Mouse (Mus musculus) left cerebral cortex, postnatal 10 days (tissue): ENCODE measurements at regions not wholly inside any gene's neighbourhood (a gene's known extent, or its start where the extent isn't known, plus 50 kb on each side); places are given as distances from the start of the nearest gene placed in this dataset.

Source experiments
- DNase-seq, 2 experiments: peaks; one replicate each; pipeline ENCODE4 v3.0.0; 2021 to 2022; ENCODE audit warnings: low spot score in 2 of 2, mixed read lengths in 1 of 2; ENCODE audit errors: extremely low spot score in 1 of 2
- intact Hi-C: fragments of 180-260 bp; cut with DNase I; formaldehyde crosslinking; loops from one replicate; pipeline ENCODE4 v1.15.1; 2025

- DNase-seq, result no peak
- intact Hi-C loops, result no loop called here
Measured at GRCm38 (mm10) chr16:46331336-46331735, 167.0 kb downstream of the Nectin3 start.

DNA sequence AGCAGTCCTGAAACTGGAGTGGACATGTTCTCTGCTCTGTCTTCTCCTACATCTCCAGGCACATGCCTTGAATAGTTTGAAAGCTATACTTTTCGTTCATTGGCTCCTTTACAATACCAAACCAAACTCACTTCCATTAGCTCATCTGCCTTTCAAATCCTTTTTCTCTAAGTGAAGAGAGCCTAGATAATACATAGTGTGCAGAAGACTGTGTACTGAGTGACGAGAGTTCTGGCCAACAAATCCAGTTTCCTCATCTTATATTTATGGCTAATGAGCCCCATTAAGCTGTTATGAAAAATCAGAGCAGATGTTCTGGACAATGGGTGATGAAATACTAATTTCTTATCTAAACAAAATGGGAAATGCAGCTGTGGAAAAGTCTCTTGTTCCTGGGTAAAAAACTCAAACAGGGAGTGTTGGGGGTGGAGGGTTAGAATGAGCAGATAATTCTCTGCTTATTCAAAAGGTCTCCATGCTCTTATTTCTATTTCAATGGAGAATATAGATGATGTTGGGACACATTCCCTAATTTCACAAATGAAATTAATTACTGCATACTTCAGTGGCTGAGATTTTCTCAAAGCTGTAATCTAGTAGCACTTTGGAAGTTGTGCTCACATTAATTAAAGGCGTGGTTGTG, 144.3 kb upstream of the Gm4737 start:
- intact Hi-C loops, result no loop called here
- DNase-seq, result no peak

GRCm38 (mm10) chr16:46297192-46297591, 142.3 kb upstream of the Gm4737 start:
- DNase-seq, result no peak
- intact Hi-C loops, result no loop called here

- intact Hi-C loops, result no loop called here
- DNase-seq, result no peak
Measured at GRCm38 (mm10) chr16:46296412-46296811, 141.5 kb upstream of the Gm4737 start.

DNA sequence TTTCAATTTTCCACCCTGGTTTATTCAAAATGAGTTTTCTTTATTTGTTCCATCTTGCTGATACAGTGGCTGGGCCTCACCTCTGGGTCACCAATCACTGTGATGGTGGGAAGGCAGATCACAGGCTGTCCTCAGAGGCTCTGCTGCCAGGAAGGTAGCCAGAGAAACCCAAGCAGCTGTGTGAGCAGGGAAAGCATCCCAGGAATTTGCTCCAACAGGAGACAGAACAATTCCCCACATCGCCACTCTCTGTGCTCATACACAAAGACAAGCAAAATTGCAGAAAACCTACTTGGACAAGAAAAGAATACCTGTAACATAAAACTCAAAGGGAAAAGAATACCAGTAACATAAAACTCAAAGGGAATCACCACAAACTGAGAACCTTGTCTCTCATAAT, 139.0 kb upstream of the Gm4737 start:
- intact Hi-C loops, result no loop called here
- no peak for DNase-seq

- intact Hi-C loops, result no loop called here
Measured at GRCm38 (mm10) chr16:46291067-46291833, 136.4 kb upstream of the Gm4737 start.

GRCm38 (mm10) chr16:46290199-46290598, 135.3 kb upstream of the Gm4737 start:
- DNase-seq, result peak; percentile 48 to 67
- intact Hi-C loops, result no loop called here

More at GRCm38 (mm10) chr16:46291067-46291833, 136.4 kb upstream of the Gm4737 start:
- no peak for DNase-seq

- no peak for DNase-seq
- intact Hi-C loops, result loop anchor here (10.0 kb wide), 1 partner anchor 543 kb away; the partner anchor contains the start of gene Tagln3
Measured at GRCm38 (mm10) chr16:46267533-46267932, 112.7 kb upstream of the Gm4737 start.

DNA sequence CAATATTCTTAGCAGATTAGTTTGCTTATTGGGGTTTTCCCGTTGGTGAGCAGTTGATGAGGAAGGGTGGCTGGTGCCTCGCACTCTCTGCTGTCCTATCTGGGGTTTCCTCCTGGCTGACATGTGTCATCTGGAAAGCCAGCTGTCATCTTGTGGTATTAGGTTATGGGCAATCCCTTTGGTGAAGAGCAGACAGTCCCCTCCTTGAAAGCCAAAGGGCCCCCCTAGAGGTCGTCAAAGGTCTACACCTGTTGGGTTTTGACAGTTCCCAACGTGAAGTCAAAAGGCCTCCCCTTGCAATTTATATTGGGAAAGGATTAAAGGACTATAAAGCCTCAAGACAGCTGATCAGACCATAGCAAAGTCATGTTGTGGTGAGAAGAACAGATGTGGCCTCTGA, 96.8 kb upstream of the Gm4737 start:
- no peak for DNase-seq
- intact Hi-C loops, result no loop called here

DNA sequence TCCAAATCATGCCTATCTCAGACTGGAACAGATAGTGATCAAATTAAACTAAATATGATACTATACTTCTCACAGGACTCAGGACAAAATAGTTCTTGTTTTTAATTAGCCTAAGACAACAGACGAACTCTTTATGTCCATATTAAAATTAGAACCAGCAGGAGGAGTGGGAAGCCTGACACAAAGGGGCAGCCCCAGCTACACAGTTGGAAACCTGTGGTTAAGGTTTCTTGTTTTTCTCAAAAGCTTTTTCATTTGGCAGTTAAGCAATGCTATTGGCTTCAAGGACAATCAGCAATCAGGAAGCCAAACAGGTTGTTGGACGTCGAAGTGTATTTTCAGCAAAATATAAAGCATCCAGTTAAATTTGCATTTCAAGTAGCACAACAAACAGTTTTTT, 96.1 kb upstream of the Gm4737 start:
- intact Hi-C loops, result no loop called here
- DNase-seq, result no peak

- DNase-seq, result no peak
- intact Hi-C loops, result no loop called here
Measured at GRCm38 (mm10) chr16:46245598-46245997, 90.7 kb upstream of the Gm4737 start.

DNA sequence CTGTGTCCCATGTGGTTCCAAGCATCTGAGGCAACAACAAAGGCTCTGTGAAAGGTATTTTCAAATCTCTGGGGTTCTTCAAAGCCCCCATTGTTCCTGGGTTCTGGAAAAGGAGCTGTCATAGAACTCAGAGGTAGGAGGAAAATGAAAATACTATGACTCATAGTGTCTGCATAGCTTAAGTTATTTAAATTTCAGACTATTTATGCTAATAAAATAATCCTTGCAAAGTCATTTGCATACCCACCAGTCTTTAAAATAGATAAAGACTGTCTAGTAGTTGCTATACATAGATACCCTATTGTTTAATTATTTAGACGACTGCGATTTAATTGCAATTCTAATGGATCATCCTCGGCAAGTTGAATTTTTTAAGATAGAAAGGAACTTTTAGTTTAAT, 73.9 kb upstream of the Gm4737 start:
- intact Hi-C loops, result no loop called here
- DNase-seq, result no peak

- DNase-seq, result no peak
- intact Hi-C loops, result no loop called here
Measured at GRCm38 (mm10) chr16:46223084-46223600, 68.3 kb upstream of the Gm4737 start.

- intact Hi-C loops, result no loop called here
- DNase-seq, result no peak
Measured at GRCm38 (mm10) chr16:46212504-46212903, 57.6 kb upstream of the Gm4737 start.

GRCm38 (mm10) chr16:46211914-46212313, 57.0 kb upstream of the Gm4737 start:
- DNase-seq, result no peak

GRCm38 (mm10) chr16:46205114-46205513, 50.2 kb upstream of the Gm4737 start:
- intact Hi-C loops, result no loop called here

More at GRCm38 (mm10) chr16:46211914-46212313, 57.0 kb upstream of the Gm4737 start:
- intact Hi-C loops, result no loop called here

More at GRCm38 (mm10) chr16:46205114-46205513, 50.2 kb upstream of the Gm4737 start:
- DNase-seq, result no peak
